Mouse (Mus musculus) heart, embryonic 13.5 days (tissue): ENCODE data around the gene Lyrm9. TPM values are rescaled to one million over a fixed set of nuclear protein-coding genes. Genes with fewer than 3 reads are reported as not detected.

Experiments used
- ATAC-seq: fragments of 200-750 bp; cut with Nextera tagmentation; 2 replicates; pipeline ENCODE4 v1.8.0; 2017; ENCODE audit warnings: moderate TSS enrichment; ENCODE audit not compliant: insufficient number of reproducible peaks, low FRiP score, low TSS enrichment; ENCODE audit errors: extremely low read depth
- H3K27ac ChIP-seq: fragments of 300-500 bp; sonication (generic); replicated peaks from 2 replicates; pipeline ENCODE4 v1.5.1; 2015; ENCODE audit warnings: moderate library complexity, mild to moderate bottlenecking, inconsistent platforms
- H3K27me3 ChIP-seq: fragments of 300-500 bp; sonication (generic); replicated peaks from 2 replicates; pipeline ENCODE4 v1.6.1; 2015; ENCODE audit warnings: mild to moderate bottlenecking, inconsistent platforms
- H3K36me3 ChIP-seq: fragments of 300-500 bp; sonication (generic); 2 replicates; pipeline ENCODE4 v1.6.1; 2015; ENCODE audit warnings: mild to moderate bottlenecking, inconsistent platforms
- H3K4me1 ChIP-seq: fragments of 300-500 bp; sonication (generic); 2 replicates; pipeline ENCODE4 v1.6.1; 2015; ENCODE audit warnings: inconsistent platforms
- H3K4me2 ChIP-seq: fragments of 300-500 bp; sonication (generic); 2 replicates; pipeline ENCODE4 v1.6.1; 2015; ENCODE audit warnings: inconsistent platforms, mild to moderate bottlenecking, moderate library complexity
- H3K4me3 ChIP-seq: fragments of 300-500 bp; sonication (generic); 2 replicates; pipeline ENCODE4 v1.5.1; 2015; ENCODE audit warnings: moderate library complexity, mild to moderate bottlenecking, inconsistent platforms
- H3K9ac ChIP-seq: fragments of 300-500 bp; sonication (generic); 2 replicates; pipeline ENCODE4 v1.6.1; 2015; ENCODE audit warnings: inconsistent platforms, mild to moderate bottlenecking, moderate library complexity
- H3K9me3 ChIP-seq: fragments of 300-500 bp; sonication (generic); 2 replicates; pipeline ENCODE4 v1.6.1; 2016; ENCODE audit warnings: inconsistent platforms
- WGBS: fragments of 180-500 bp; shearing (Covaris S2); methylation state at CpG from one replicate; pipeline ENCODE4 v1.1.7; 2015; ENCODE audit warnings: mixed read lengths; 5-methylcytosine and 5-hydroxymethylcytosine counted together
- polyA plus RNA-seq: library from polyadenylated mRNA; unstranded; fragments of >200 nt; fragmentation: Nextera tagmentation; extraction: Ambion mirVana; gene quantifications from 2 replicates; pipeline ENCODE4 v1.2.1, GENCODE M21; 2015

Gene Lyrm9
- polyA plus RNA-seq, 1 experiment from 2014 or later: 28.5 TPM

DNA sequence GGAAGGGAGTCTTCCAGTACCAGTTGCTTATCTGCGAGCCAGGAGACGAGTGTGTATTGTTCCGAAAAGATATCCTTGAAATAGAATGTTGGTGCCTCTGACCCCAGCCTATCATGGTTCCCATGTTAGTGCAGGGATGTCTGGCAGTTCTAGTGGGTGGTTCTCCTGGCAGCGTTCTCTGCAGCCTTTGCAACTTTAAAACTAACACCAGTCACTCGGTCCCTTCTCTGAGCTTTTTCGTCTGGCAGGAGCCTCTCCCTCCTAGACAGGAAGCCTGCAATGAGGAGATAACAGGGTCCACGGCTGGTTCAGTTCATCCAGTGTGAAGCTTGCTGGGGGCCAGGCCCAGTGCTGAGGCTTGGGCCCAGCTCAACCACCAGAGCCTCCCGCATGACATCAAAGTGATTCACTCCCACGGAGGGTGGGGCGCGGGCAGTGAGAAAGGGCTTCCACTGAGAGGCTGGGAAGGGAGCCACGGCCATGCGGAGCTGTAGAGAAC is 6.5 kb downstream of the Lyrm9 start:
- peak; percentile 72 for ATAC-seq
- peak overlapping the region; percentile 32 for H3K4me2 ChIP-seq
- H3K4me3 ChIP-seq: no peak overlapping the region
- H3K9me3 ChIP-seq: no peaks in the 10 kb centered on the region
- H3K9ac ChIP-seq: peak overlapping the region; percentile 48; the same call in 1 of the 2 replicates
- H3K36me3 ChIP-seq: no peaks in the 10 kb centered on the region
- WGBS: 9% methylated on average over 13 of the region's 13 CpGs
- peaks cover 74% of the 10 kb centered on the region for H3K4me1 ChIP-seq
- no peaks in the 10 kb centered on the region for H3K27me3 ChIP-seq
- peak overlapping the region; percentile 80 for H3K27ac ChIP-seq

DNA sequence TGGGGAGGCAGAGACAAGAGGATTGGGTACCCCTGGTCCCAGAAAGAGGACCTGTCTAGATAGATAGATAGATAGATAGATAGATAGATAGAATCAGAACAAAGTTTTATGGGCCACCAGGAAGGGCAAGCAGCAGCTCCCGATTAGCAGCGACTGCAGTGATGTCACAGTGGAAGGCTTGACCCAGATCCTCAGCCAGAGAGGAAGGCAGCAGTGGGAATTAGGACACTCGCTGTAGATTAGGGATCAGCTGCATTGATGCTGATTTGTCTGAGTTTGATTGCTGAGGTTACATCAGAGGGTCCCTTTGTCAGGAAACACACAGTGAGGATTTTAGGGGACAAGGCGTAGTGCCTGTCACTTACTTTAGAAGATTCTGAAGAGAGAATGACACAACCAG is 10.1 kb downstream of the Lyrm9 start:
- H3K9me3 ChIP-seq: no peaks in the 10 kb centered on the region; the same call in 1 of the 2 replicates
- no peak overlapping the region for H3K4me3 ChIP-seq
- H3K36me3 ChIP-seq: peaks cover 15% of the 10 kb centered on the region
- WGBS: 85% methylated on average over 4 of the region's 4 CpGs
- H3K9ac ChIP-seq: no peak overlapping the region
- H3K4me2 ChIP-seq: no peak overlapping the region
- no peaks in the 10 kb centered on the region for H3K27me3 ChIP-seq
- peaks cover 47% of the 10 kb centered on the region for H3K4me1 ChIP-seq
- no peak overlapping the region for H3K27ac ChIP-seq
- no peak for ATAC-seq

DNA sequence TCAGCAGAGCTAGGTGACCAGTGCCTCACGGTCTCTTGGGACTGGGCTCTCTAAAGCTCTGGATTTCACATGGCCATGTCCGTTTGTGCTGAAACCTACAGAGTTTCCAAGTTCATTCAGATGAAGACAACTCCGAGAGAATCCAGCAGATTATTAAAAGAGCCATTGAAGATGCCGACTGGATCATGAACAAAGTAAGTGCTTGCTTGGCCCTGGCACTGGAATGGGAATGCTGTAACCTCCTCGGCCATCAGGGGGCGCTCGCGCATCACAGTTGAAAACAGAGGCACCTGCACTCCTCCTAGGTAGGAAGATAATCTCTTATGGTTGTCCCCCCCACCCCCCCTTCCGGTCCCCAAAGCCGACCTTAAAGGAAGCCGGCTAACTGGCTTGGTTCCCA is 11.6 kb downstream of the Lyrm9 start:
- no peak overlapping the region for H3K9ac ChIP-seq
- no peak for ATAC-seq
- no peaks in the 10 kb centered on the region; the same call in 1 of the 2 replicates for H3K9me3 ChIP-seq
- 15% methylated on average over 11 of the region's 11 CpGs for WGBS
- H3K36me3 ChIP-seq: peaks cover 15% of the 10 kb centered on the region
- no peaks in the 10 kb centered on the region for H3K27me3 ChIP-seq
- no peak overlapping the region for H3K4me3 ChIP-seq
- H3K4me2 ChIP-seq: no peak overlapping the region
- no peak overlapping the region for H3K27ac ChIP-seq
- peaks cover 32% of the 10 kb centered on the region for H3K4me1 ChIP-seq

DNA sequence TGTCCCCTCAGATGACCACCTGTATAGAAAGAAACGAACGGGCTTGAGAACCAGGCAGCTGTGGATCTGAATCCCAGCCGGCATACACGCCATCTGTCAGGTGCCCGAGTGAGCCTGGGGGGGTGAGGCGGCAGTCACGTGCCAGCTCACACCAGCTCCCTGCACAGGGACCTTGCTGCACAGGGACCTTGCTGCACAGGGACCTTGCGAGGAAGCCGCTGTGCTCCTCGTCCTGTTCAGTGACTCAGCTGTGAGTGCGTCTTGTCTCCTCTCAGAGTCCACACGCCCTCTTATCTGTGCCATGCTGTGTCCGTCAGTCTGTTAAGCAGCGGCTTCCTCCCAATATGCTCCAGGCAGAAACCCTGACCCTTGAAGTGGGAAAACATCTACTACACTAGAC is 13.1 kb downstream of the Lyrm9 start:
- no peaks in the 10 kb centered on the region; the same call in 1 of the 2 replicates for H3K9me3 ChIP-seq
- H3K4me3 ChIP-seq: no peak overlapping the region
- H3K27ac ChIP-seq: no peak overlapping the region
- H3K36me3 ChIP-seq: peaks cover 15% of the 10 kb centered on the region
- H3K4me2 ChIP-seq: no peak overlapping the region
- H3K4me1 ChIP-seq: peaks cover 18% of the 10 kb centered on the region; the same call in 1 of the 2 replicates
- 54% methylated on average over 14 of the region's 14 CpGs for WGBS
- H3K27me3 ChIP-seq: no peaks in the 10 kb centered on the region
- ATAC-seq: no peak
- no peak overlapping the region for H3K9ac ChIP-seq

DNA sequence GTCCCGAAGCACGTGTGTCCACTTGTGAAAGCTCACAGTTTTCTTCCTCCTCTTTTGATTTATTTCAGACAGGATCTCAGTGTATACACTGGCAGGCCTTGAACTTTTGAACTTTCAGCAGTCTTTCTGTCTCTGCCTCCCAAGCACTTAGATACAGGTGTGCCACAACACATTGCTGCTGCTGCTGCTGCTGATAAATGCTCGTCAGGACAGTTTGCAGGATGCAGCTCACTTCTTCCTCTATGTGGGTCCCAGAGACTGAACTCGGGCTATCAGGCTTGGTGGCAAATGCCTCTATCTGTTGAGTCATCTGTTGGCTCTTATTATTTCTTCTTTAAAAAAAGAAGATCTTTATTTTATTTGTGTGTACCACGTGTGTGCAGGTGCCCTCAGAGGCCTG is 13.8 kb downstream of the Lyrm9 start:
- H3K27ac ChIP-seq: no peak overlapping the region
- peaks cover 18% of the 10 kb centered on the region; the same call in 1 of the 2 replicates for H3K4me1 ChIP-seq
- H3K27me3 ChIP-seq: no peaks in the 10 kb centered on the region
- H3K4me3 ChIP-seq: no peak overlapping the region
- 73% methylated on average over 5 of the region's 5 CpGs for WGBS
- no peak for ATAC-seq
- no peak overlapping the region for H3K9ac ChIP-seq
- H3K36me3 ChIP-seq: peaks cover 15% of the 10 kb centered on the region
- no peaks in the 10 kb centered on the region; the same call in 1 of the 2 replicates for H3K9me3 ChIP-seq
- H3K4me2 ChIP-seq: no peak overlapping the region

DNA sequence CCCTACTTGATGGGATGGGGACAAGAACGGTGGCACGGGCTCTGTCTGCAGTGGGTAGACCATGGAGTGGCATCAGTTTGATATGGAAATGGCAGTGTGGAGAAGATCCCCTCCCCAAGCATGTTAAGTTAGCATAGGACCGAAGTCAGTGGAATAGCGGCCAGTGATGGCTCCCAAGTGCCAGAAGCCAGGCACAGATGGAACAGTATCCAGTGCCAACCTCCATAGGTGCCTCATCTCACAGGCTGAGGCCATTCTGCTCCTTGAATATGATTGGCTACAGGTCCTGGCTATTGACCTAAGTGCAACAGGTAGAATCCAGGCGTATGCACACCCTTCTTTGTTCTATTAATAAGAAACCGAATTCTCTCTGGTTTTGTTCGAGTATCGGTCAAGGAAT is 15.6 kb downstream of the Lyrm9 start:
- no peak overlapping the region for H3K4me3 ChIP-seq
- H3K9ac ChIP-seq: no peak overlapping the region
- ATAC-seq: no peak
- peaks cover 11% of the 10 kb centered on the region; the same call in 1 of the 2 replicates for H3K4me1 ChIP-seq
- H3K9me3 ChIP-seq: no peaks in the 10 kb centered on the region; the same call in 1 of the 2 replicates
- peaks cover 15% of the 10 kb centered on the region for H3K36me3 ChIP-seq
- H3K27me3 ChIP-seq: no peaks in the 10 kb centered on the region
- no peak overlapping the region for H3K27ac ChIP-seq
- H3K4me2 ChIP-seq: no peak overlapping the region
- WGBS: 92% methylated on average over 8 of the region's 8 CpGs

DNA sequence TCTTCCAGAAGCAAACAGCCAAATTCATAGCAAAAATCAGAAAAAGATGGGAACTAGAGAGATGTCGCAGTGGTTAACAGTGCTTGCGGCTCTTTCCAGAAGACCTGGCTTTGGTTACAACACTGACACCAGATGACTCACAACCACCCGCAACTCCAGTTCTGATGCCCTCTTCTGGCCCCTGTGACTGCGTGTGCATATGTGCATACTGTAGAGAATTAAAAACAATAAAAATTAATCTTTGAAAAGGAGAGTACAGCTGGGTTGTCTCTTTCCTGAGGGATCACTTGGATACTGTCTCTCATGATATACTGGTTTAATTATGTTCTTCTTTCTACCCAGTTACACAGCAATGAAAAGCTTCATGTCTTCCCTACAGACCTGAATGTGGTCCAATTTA is 20.2 kb downstream of the Lyrm9 start:
- no peaks in the 10 kb centered on the region for H3K4me1 ChIP-seq
- no peaks in the 10 kb centered on the region for H3K9me3 ChIP-seq
- 92% methylated on average over 4 of the region's 4 CpGs for WGBS
- ATAC-seq: no peak
- no peak overlapping the region for H3K27ac ChIP-seq
- H3K9ac ChIP-seq: no peak overlapping the region
- H3K4me3 ChIP-seq: no peak overlapping the region
- no peaks in the 10 kb centered on the region for H3K27me3 ChIP-seq
- no peaks in the 10 kb centered on the region for H3K36me3 ChIP-seq
- H3K4me2 ChIP-seq: no peak overlapping the region

DNA sequence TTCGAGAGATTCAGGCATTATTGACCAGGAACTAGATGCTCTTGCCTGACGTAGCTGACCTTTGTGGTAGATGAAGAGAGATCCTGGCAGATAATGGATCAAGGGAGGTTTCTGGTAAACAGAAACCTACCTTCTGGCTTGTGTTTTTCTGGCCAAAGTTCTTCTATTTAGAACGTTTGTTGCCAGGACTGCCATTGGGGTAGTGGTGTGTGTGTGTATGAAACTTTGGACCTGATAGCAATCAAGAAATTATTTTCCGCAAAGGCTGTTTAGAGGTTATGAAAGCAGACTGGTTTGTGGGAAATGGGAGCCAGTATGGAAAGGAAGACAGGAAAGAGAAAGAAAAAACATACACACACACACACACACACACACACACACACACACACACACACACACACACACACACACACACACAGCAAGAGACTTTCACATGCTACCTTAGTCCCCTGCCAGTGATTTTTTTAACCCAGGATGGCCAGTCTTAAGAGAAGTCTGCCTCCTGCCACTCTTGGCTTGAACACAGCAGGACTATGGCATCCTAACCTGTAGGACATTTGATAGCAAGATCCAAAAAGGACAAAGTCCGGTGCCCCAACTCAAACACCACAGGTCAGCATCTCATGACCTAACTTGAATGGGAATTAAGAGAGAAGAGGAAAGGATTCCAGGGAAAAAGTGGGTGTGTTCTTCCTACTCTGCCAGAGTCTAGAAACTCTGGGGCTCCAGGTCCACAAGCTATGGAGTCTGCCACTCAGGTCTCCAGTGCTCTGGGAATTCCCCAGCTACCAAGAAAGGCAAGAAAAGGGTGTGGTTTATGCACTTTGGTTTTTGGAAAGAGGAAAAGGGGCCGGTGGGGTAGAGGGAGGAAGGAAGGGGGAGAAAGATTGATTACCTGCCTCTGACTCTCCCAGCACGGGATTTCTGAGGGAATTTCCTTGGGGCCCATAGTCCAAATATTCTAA is 21.8 kb downstream of the Lyrm9 start:
- WGBS: 59% methylated on average over 7 of the region's 7 CpGs
- ATAC-seq: no peak

DNA sequence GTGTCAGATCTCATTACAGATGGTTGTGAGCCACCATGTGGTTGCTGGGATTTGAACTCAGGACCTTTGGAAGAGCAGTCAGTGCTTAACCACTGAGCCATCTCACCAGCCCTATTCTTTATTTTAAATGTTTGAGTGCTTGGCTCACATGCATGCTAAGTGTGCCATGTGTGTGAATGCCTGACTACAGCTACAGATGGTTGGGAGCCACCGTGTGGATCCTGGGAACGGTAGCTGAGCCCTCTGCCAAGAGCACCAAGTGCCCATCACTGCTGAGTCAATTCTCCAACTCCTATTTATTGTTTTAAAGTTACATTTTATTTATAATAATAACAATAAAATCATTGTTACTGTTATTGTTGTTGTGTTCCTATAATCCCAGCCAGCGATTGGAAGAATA is 23.5 kb downstream of the Lyrm9 start:
- Histone ChIP-seq H3K4me2 (no peak overlapping the region), H3K9ac (no peak overlapping the region), H3K4me1 (no peaks in the 10 kb centered on the region), H3K27me3 (no peaks in the 10 kb centered on the region), H3K27ac (no peak overlapping the region), H3K9me3 (no peaks in the 10 kb centered on the region), H3K4me3 (no peak overlapping the region), H3K36me3 (no peaks in the 10 kb centered on the region)
- no peak for ATAC-seq
- WGBS: 84% methylated on average over 3 of the region's 3 CpGs

More for the DNA sequence above, 21.8 kb downstream of the Lyrm9 start:
- no peaks in the 10 kb centered on the region for H3K4me1 ChIP-seq
- H3K9me3 ChIP-seq: no peaks in the 10 kb centered on the region
- H3K27me3 ChIP-seq: no peaks in the 10 kb centered on the region
- H3K36me3 ChIP-seq: no peaks in the 10 kb centered on the region
- no peak overlapping the region for H3K4me3 ChIP-seq
- H3K4me2 ChIP-seq: no peak overlapping the region
- H3K9ac ChIP-seq: no peak overlapping the region
- no peak overlapping the region for H3K27ac ChIP-seq

DNA sequence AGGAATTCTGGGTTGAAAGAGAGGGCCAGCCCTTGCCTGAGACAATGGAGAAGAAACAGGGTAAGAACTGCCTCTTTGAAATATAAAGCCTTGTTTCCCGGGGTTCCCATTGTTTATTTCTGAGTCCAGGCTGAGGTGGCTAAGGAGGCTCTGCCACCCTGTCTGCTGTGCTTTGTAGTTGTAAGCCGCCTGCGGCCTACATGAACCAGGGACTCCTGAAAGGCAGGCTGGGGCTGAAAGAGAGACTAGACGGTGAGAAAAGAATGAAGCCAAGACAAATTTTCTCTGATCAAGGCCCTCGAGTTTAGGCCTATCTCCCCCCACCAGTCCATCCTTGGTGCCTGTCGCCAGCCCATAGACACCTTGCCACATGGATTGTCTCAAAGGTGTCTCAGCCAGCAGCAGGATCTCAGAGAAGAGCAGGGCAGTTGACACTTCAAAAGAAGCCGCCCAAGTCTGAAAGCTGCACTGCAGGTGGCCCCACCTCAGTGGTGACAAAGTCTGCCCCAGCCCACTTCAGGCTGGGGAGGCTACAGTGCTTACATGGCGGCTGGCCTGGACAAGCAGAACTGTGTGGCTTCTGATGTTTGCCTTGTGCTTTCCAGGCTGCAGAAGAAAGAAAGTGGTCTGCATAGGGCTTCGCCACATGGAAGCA is 25.0 kb downstream of the Lyrm9 start:
- no peaks in the 10 kb centered on the region for H3K4me1 ChIP-seq
- no peak overlapping the region for H3K9ac ChIP-seq
- no peaks in the 10 kb centered on the region for H3K9me3 ChIP-seq
- no peaks in the 10 kb centered on the region for H3K36me3 ChIP-seq
- H3K27me3 ChIP-seq: 0 out of 2 replicates have a peak, but pooled peaks cover 5% of the 10 kb centered on the region
- WGBS: 41% methylated on average over 9 of the region's 9 CpGs
- no peak overlapping the region for H3K4me2 ChIP-seq
- H3K27ac ChIP-seq: no peak overlapping the region
- no peak overlapping the region for H3K4me3 ChIP-seq
- no peak for ATAC-seq

DNA sequence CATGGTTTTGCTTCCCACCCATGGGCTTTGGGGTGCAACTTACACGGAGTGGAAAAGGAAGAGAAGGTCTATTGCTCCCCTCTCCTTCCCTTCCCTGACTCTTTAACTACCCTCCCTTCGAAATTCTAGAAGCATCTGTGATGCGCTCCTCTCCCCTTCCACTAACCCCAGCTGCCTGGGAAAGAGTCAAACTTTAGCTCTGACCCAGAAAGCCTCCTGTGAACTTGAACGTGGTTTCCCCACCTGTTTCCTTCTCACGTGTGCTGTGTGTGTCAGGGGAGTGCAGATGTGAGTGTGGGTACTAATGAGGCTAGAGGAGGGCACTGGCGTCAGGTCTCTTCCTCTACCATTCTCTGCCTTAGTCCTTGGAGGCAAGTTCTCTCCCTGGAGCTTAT is 25.5 kb downstream of the Lyrm9 start:
- H3K36me3 ChIP-seq: no peaks in the 10 kb centered on the region
- no peaks in the 10 kb centered on the region for H3K9me3 ChIP-seq
- no peaks in the 10 kb centered on the region for H3K4me1 ChIP-seq
- H3K4me2 ChIP-seq: no peak overlapping the region
- no peak overlapping the region for H3K4me3 ChIP-seq
- WGBS: 49% methylated on average over 6 of the region's 6 CpGs
- H3K27ac ChIP-seq: no peak overlapping the region
- ATAC-seq: no peak
- H3K27me3 ChIP-seq: 0 out of 2 replicates have a peak, but pooled peaks cover 5% of the 10 kb centered on the region
- H3K9ac ChIP-seq: no peak overlapping the region
